Mouse (Mus musculus) embryonic facial prominence, embryonic 15.5 days (tissue): ENCODE data around the gene Tpx2. TPM values are rescaled to one million over a fixed set of nuclear protein-coding genes. Genes with fewer than 3 reads are reported as not detected.
A peak's percentile ranks its signal among the peaks of the same experiment; 100 is the strongest.

Source experiments
- ATAC-seq: fragments of 200-750 bp; cut with Nextera tagmentation; 2 replicates; pipeline ENCODE4 v1.8.0; 2017; ENCODE audit warnings: low read depth, moderate TSS enrichment; ENCODE audit not compliant: insufficient number of reproducible peaks, low FRiP score, low TSS enrichment
- H3K27ac ChIP-seq: fragments of 300-500 bp; sonication (generic); replicated peaks from 2 replicates; pipeline ENCODE4 v1.5.1; 2015; ENCODE audit warnings: mild to moderate bottlenecking, inconsistent platforms
- H3K27me3 ChIP-seq: fragments of 300-500 bp; sonication (generic); 2 replicates; pipeline ENCODE4 v1.6.1; 2015; ENCODE audit warnings: inconsistent platforms
- H3K36me3 ChIP-seq: fragments of 300-500 bp; sonication (generic); 2 replicates; pipeline ENCODE4 v1.6.1; 2015; ENCODE audit warnings: mild to moderate bottlenecking, inconsistent platforms
- H3K4me1 ChIP-seq: fragments of 300-500 bp; sonication (generic); 2 replicates; pipeline ENCODE4 v1.6.1; 2015; ENCODE audit warnings: inconsistent platforms
- H3K4me2 ChIP-seq: fragments of 300-500 bp; sonication (generic); replicated peaks from 2 replicates; pipeline ENCODE4 v1.6.1; 2015; ENCODE audit warnings: mild to moderate bottlenecking, inconsistent platforms
- H3K4me3 ChIP-seq: fragments of 300-500 bp; sonication (generic); replicated peaks from 2 replicates; pipeline ENCODE4 v1.5.1; 2015; ENCODE audit warnings: mild to moderate bottlenecking, inconsistent platforms
- H3K9ac ChIP-seq: fragments of 300-500 bp; sonication (generic); 2 replicates; pipeline ENCODE4 v1.6.1; 2015; ENCODE audit warnings: inconsistent platforms
- H3K9me3 ChIP-seq: fragments of 300-500 bp; sonication (generic); replicated peaks from 2 replicates; pipeline ENCODE4 v1.6.1; 2016; ENCODE audit warnings: inconsistent platforms
- WGBS: fragments of 180-500 bp; shearing (Covaris S2); methylation state at CpG from one replicate; pipeline ENCODE4 v1.1.7; 2015; 5-methylcytosine and 5-hydroxymethylcytosine counted together
- polyA plus RNA-seq: library from polyadenylated mRNA; unstranded; fragments of >200 nt; fragmentation: Nextera tagmentation; extraction: Ambion mirVana; gene quantifications from 2 replicates; pipeline ENCODE4 v1.2.1, GENCODE M21; 2015

The Tpx2 gene
- polyA plus RNA-seq, 1 experiment from 2014 or later: 60.1 TPM

- Histone ChIP-seq H3K4me3 (peak overlapping the region; percentile 82), H3K36me3 (peaks cover 7% of the 10 kb centered on the region), H3K27me3 (no peaks in the 10 kb centered on the region), H3K9ac (peak overlapping the region; percentile 87), H3K27ac (peak overlapping the region; percentile 99), H3K9me3 (no peaks in the 10 kb centered on the region), H3K4me1 (peaks cover 43% of the 10 kb centered on the region), H3K4me2 (peak overlapping the region; percentile 75)
- peak; percentile 86 for ATAC-seq
- 2% methylated on average over 31 of the region's 31 CpGs for WGBS
These were observed 17.5 kb upstream of the Tpx2 start for GRCm38 (mm10) chr2:152830021-152830921.

GRCm38 (mm10) chr2:152831019-152831878 is 16.5 kb upstream of the Tpx2 start, which contains the start of gene Bcl2l1:
TSS of gene Bcl2l1 (minus strand) at chr2:152831728.
- H3K9ac ChIP-seq: peak within 1 kb of the TSS; percentile 87
- peak within 1 kb of the TSS; percentile 99 for H3K27ac ChIP-seq
- H3K4me2 ChIP-seq: peak within 1 kb of the TSS; percentile 75
- peaks cover 35% of the 10 kb centered on the region for H3K4me1 ChIP-seq
- H3K27me3 ChIP-seq: no peaks in the 10 kb centered on the region
- peak; percentile 97 for ATAC-seq
- H3K4me3 ChIP-seq: peak within 1 kb of the TSS; percentile 82
- H3K36me3 ChIP-seq: no peaks in the 10 kb centered on the region
- H3K9me3 ChIP-seq: no peaks in the 10 kb centered on the region
- WGBS: under 1% methylated on average over 73 of the region's 74 CpGs

- H3K9ac ChIP-seq: no peak overlapping the region
- H3K9me3 ChIP-seq: no peaks in the 10 kb centered on the region
- no peaks in the 10 kb centered on the region for H3K36me3 ChIP-seq
- ATAC-seq: no peak
- WGBS: 63% methylated on average over 2 of the region's 2 CpGs
- no peak overlapping the region for H3K4me3 ChIP-seq
- H3K27ac ChIP-seq: no peak overlapping the region
- H3K4me2 ChIP-seq: no peak overlapping the region
- H3K4me1 ChIP-seq: no peaks in the 10 kb centered on the region
- H3K27me3 ChIP-seq: no peaks in the 10 kb centered on the region
These were observed 8.5 kb upstream of the Tpx2 start for GRCm38 (mm10) chr2:152839256-152839655.

- Histone ChIP-seq H3K4me2 (no peak overlapping the region), H3K36me3 (no peaks in the 10 kb centered on the region)
- 68% methylated on average over 3 of the region's 3 CpGs for WGBS
These were observed 5.0 kb upstream of the Tpx2 start for GRCm38 (mm10) chr2:152842741-152843140.

GRCm38 (mm10) chr2:152847057-152847814 is 528 bp upstream of the Tpx2 start:
- Histone ChIP-seq H3K27ac (no peak overlapping the region), H3K4me2 (peak overlapping the region; percentile 76), H3K4me1 (peaks cover 21% of the 10 kb centered on the region), H3K27me3 (no peaks in the 10 kb centered on the region), H3K9ac (no peak overlapping the region), H3K36me3 (0 out of 2 replicates have a peak, but pooled peaks cover 4% of the 10 kb centered on the region), H3K9me3 (no peaks in the 10 kb centered on the region), H3K4me3 (peak overlapping the region; percentile 72)
- 17% methylated on average over 3 of the region's 3 CpGs for WGBS
- no peak for ATAC-seq

More at GRCm38 (mm10) chr2:152842741-152843140, 5.0 kb upstream of the Tpx2 start:
- Histone ChIP-seq H3K27me3 (no peaks in the 10 kb centered on the region), H3K9ac (no peak overlapping the region), H3K27ac (no peak overlapping the region), H3K9me3 (no peaks in the 10 kb centered on the region), H3K4me1 (0 out of 2 replicates have a peak, but pooled peaks cover 4% of the 10 kb centered on the region), H3K4me3 (no peak overlapping the region)
- no peak for ATAC-seq

GRCm38 (mm10) chr2:152848466-152848865 is 702 bp downstream of the Tpx2 start:
- H3K27me3 ChIP-seq: no peaks in the 10 kb centered on the region
- H3K4me2 ChIP-seq: peak overlapping the region; percentile 76
- WGBS: 0% methylated on average over 2 of the region's 2 CpGs
- ATAC-seq: no peak
- H3K4me1 ChIP-seq: peaks cover 21% of the 10 kb centered on the region
- no peak overlapping the region for H3K27ac ChIP-seq
- H3K9ac ChIP-seq: peak overlapping the region; percentile 12; the same call in 1 of the 2 replicates
- H3K9me3 ChIP-seq: no peaks in the 10 kb centered on the region
- peak overlapping the region; percentile 72 for H3K4me3 ChIP-seq
- peaks cover 13% of the 10 kb centered on the region; the same call in 1 of the 2 replicates for H3K36me3 ChIP-seq

- no peak overlapping the region for H3K27ac ChIP-seq
- no peak overlapping the region for H3K9ac ChIP-seq
- no peak for ATAC-seq
- no peak overlapping the region for H3K4me2 ChIP-seq
- H3K4me1 ChIP-seq: no peaks in the 10 kb centered on the region
- H3K27me3 ChIP-seq: no peaks in the 10 kb centered on the region
- no peak overlapping the region for H3K4me3 ChIP-seq
- H3K9me3 ChIP-seq: no peaks in the 10 kb centered on the region
- 63% methylated on average over 3 of the region's 3 CpGs for WGBS
- peaks cover 41% of the 10 kb centered on the region for H3K36me3 ChIP-seq
These were observed 11.7 kb downstream of the Tpx2 start for GRCm38 (mm10) chr2:152859501-152859900.

GRCm38 (mm10) chr2:152861891-152862290 is 14.1 kb downstream of the Tpx2 start:
- H3K27ac ChIP-seq: no peak overlapping the region
- no peak overlapping the region for H3K4me3 ChIP-seq
- no peak overlapping the region for H3K9ac ChIP-seq
- no peaks in the 10 kb centered on the region for H3K9me3 ChIP-seq
- 81% methylated on average over 1 of the region's 1 CpGs for WGBS
- ATAC-seq: no peak
- no peaks in the 10 kb centered on the region for H3K4me1 ChIP-seq
- H3K27me3 ChIP-seq: no peaks in the 10 kb centered on the region
- no peak overlapping the region for H3K4me2 ChIP-seq
- H3K36me3 ChIP-seq: peaks cover 28% of the 10 kb centered on the region

GRCm38 (mm10) chr2:152862638-152863037 is 14.9 kb downstream of the Tpx2 start:
- Histone ChIP-seq H3K27ac (no peak overlapping the region), H3K36me3 (peaks cover 26% of the 10 kb centered on the region), H3K4me2 (no peak overlapping the region), H3K4me1 (no peaks in the 10 kb centered on the region), H3K4me3 (no peak overlapping the region), H3K9me3 (no peaks in the 10 kb centered on the region), H3K27me3 (no peaks in the 10 kb centered on the region), H3K9ac (no peak overlapping the region)
- 71% methylated on average over 3 of the region's 3 CpGs for WGBS
- ATAC-seq: no peak

- no peak overlapping the region for H3K9ac ChIP-seq
- no peak overlapping the region for H3K27ac ChIP-seq
- H3K4me3 ChIP-seq: no peak overlapping the region
- H3K4me2 ChIP-seq: no peak overlapping the region
- H3K9me3 ChIP-seq: no peaks in the 10 kb centered on the region
- 84% methylated on average over 6 of the region's 6 CpGs for WGBS
- H3K4me1 ChIP-seq: no peaks in the 10 kb centered on the region
- no peaks in the 10 kb centered on the region for H3K27me3 ChIP-seq
- ATAC-seq: no peak
- peaks cover 25% of the 10 kb centered on the region for H3K36me3 ChIP-seq
These were observed 15.6 kb downstream of the Tpx2 start for GRCm38 (mm10) chr2:152863346-152863745.
